Mouse (Mus musculus): ENCODE results near the gene Tln2. TPM values are rescaled to one million over a fixed set of nuclear protein-coding genes. Genes with fewer than 3 reads are reported as not detected.

Tln2 gene
- total and polyA plus RNA-seq, 2 experiments from 2014 or later = 59.3 to 71.1 TPM

DNA sequence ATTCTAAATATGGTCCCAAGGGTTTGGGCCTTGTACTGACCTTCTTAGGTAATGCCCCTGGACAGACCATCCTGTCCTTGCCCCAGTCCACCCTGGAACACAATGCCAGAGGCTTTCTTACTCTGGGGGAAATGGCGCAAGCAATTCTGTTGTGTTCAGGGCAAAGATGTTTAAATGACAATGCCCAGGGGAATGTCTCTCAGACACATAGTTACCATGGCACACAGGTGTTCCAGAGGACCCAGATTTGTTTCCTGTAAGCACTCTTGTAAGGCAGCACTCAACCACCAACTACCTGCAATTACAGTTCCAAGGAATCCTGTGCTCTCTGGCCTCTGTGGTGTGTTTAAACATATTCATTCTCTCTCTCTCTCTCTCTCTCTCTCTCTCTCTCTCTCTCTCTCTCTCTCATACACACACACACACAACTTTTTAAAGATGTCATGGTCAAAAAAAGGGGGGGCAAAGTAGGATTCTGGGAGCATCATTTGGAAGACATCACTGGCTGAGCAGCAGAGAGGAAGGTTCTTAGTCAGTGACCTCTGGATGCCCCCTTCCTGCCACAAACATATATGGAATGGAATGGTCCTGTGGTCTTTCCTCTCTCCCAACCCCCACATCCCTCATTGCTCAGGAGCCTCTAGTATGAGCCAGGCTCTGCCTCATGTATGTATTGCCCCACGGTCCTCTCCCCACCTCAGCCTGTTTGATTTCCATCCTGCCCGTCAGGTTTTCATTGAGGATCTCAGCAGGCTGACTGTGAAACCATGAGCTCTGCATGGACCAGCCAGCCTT is 345.1 kb downstream of the Tln2 start:
- no peaks in the 10 kb centered on the region for H3K27me3 ChIP-seq (ENCODE audit: insufficient read depth, low read length)
- H3K4me3 ChIP-seq (ENCODE audit: low read length) = no peak overlapping the region
- WGBS = 77% methylated on average over 3 of the region's 3 CpGs
- ATAC-seq = no peak
- DNase-seq (ENCODE audit: low spot score) = no peak
- H3K4me1 ChIP-seq (ENCODE audit: insufficient read depth, low read length) = no peaks in the 10 kb centered on the region
- no peak for TF ChIP-seq CTCF (IDR thresholded peaks at IDR 0.05; ENCODE audit: low read depth)
- no peaks in the 10 kb centered on the region for H3K36me3 ChIP-seq (ENCODE audit: insufficient read depth, low read length)
- no peaks in the 10 kb centered on the region for H3K9me3 ChIP-seq (ENCODE audit: low read length)
- H3K4me2 ChIP-seq (ENCODE audit: low read depth, low read length) = no peak overlapping the region
- no peak overlapping the region for H3K27ac ChIP-seq
- no peak overlapping the region for H3K9ac ChIP-seq (replicated peaks; ENCODE audit: low read length)

DNA sequence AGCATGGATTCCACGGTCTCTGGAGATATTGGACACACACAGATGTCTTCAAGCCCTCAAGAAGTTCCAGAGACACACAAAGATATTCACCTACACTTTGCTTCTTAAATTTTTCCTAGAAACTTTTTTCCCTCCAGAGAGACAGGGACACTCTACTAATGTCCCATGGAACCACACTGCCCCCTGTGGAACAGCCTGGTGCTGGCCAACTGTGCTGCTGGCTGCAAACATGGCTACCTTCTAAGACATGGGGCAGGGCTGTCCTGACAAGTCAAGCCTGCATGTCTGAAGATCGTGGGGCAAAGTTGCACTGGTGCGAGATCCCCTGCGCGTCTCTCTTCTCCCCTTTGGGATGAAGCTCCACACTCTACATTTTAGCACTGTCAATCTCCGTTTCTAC is 346.2 kb downstream of the Tln2 start:
- ATAC-seq = no peak
- no peak overlapping the region for H3K4me3 ChIP-seq (ENCODE audit: low read length)
- no peaks in the 10 kb centered on the region for H3K36me3 ChIP-seq (ENCODE audit: insufficient read depth, low read length)
- TF ChIP-seq CTCF (IDR thresholded peaks at IDR 0.05; ENCODE audit: low read depth) = peak; percentile 79
- no peaks in the 10 kb centered on the region for H3K4me1 ChIP-seq (ENCODE audit: insufficient read depth, low read length)
- no peak overlapping the region for H3K4me2 ChIP-seq (ENCODE audit: low read depth, low read length)
- H3K9me3 ChIP-seq (ENCODE audit: low read length) = no peaks in the 10 kb centered on the region
- no peak overlapping the region for H3K27ac ChIP-seq
- H3K27me3 ChIP-seq (ENCODE audit: insufficient read depth, low read length) = no peaks in the 10 kb centered on the region
- no peak overlapping the region for H3K9ac ChIP-seq (replicated peaks; ENCODE audit: low read length)
- 74% methylated on average over 6 of the region's 6 CpGs for WGBS
- peak; percentile 74 for DNase-seq (ENCODE audit: low spot score)

DNA sequence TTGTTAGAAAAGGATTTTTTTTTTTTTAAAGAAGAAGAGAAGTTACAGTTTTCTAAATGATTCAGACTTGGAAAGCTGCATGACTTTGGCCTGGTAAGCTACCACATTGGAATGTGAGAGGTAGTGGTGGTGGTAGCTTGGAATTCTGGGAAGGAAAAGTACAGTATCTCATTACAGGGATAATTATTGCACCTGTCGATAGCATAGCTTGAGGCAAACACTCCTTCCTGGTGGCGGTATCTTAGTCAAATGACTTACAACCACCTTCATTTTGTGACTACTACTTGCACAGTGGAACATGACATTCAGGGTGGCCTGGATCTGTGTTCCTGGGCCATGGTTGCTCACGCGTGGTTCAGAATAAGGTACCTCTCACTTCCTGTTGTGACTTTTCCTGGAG is 348.3 kb downstream of the Tln2 start:
- Histone ChIP-seq H3K36me3 (ENCODE audit: insufficient read depth, low read length) (no peaks in the 10 kb centered on the region), H3K4me1 (ENCODE audit: insufficient read depth, low read length) (no peaks in the 10 kb centered on the region), H3K27ac (no peak overlapping the region), H3K9ac (replicated peaks; ENCODE audit: low read length) (no peak overlapping the region), H3K4me2 (ENCODE audit: low read depth, low read length) (no peak overlapping the region), H3K9me3 (ENCODE audit: low read length) (no peaks in the 10 kb centered on the region), H3K27me3 (ENCODE audit: insufficient read depth, low read length) (no peaks in the 10 kb centered on the region), H3K4me3 (ENCODE audit: low read length) (no peak overlapping the region)
- 94% methylated on average over 4 of the region's 4 CpGs for WGBS
- ATAC-seq = no peak
- no peak for TF ChIP-seq CTCF (IDR thresholded peaks at IDR 0.05; ENCODE audit: low read depth)
- DNase-seq (ENCODE audit: low spot score) = no peak

DNA sequence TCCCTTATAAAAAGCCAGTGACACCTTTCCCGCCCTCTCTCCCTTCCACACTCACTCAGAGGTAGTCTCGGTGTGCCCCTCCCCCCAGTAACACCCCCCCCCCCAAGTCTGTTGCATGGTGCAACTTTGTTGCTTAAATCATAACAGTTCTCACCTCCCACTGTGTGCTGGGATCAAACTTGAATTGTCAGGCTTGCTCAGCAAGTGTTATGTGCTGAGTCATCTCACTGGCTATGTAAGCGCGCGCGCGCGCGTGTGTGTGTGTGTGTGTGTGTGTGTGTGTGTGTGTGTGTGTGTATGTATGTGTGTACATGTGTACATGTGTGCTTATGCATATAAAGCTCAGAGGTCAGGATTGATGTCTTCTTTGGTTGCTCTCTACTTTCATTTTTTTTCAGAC is 350.1 kb downstream of the Tln2 start:
- Histone ChIP-seq H3K4me2 (ENCODE audit: low read depth, low read length) (no peak overlapping the region), H3K9ac (replicated peaks; ENCODE audit: low read length) (no peak overlapping the region), H3K4me3 (ENCODE audit: low read length) (no peak overlapping the region), H3K9me3 (ENCODE audit: low read length) (no peaks in the 10 kb centered on the region), H3K27me3 (ENCODE audit: insufficient read depth, low read length) (no peaks in the 10 kb centered on the region), H3K36me3 (ENCODE audit: insufficient read depth, low read length) (no peaks in the 10 kb centered on the region), H3K4me1 (ENCODE audit: insufficient read depth, low read length) (no peaks in the 10 kb centered on the region), H3K27ac (no peak overlapping the region)
- 95% methylated on average over 9 of the region's 9 CpGs for WGBS
- TF ChIP-seq CTCF (IDR thresholded peaks at IDR 0.05; ENCODE audit: low read depth) = no peak
- DNase-seq (ENCODE audit: low spot score) (no peak), ATAC-seq (no peak)

DNA sequence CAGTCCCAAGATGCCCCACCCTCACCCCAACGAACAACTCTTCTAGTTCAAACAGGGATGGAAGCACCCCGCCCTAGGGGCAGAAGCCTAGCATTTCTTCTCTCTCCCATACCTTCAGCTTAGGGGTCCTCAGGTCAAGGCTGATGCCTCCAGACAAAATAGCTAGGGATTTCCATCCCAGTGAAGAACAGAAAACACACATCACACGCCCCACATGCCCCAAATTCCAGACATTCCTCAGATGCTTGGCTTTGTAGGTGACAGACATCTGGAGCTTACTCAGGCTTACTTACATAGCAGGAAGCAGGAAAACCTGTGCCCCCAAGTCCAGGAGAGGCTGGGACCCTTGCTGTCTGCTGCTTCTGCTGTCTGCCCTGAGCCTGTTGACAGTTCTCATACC is 351.1 kb downstream of the Tln2 start:
- Histone ChIP-seq H3K4me2 (ENCODE audit: low read depth, low read length) (no peak overlapping the region), H3K4me3 (ENCODE audit: low read length) (no peak overlapping the region), H3K36me3 (ENCODE audit: insufficient read depth, low read length) (no peaks in the 10 kb centered on the region), H3K27me3 (ENCODE audit: insufficient read depth, low read length) (no peaks in the 10 kb centered on the region), H3K9me3 (ENCODE audit: low read length) (no peaks in the 10 kb centered on the region), H3K27ac (no peak overlapping the region), H3K4me1 (ENCODE audit: insufficient read depth, low read length) (no peaks in the 10 kb centered on the region), H3K9ac (replicated peaks; ENCODE audit: low read length) (no peak overlapping the region)
- DNase-seq (ENCODE audit: low spot score) (no peak), ATAC-seq (no peak)
- no peak for TF ChIP-seq CTCF (IDR thresholded peaks at IDR 0.05; ENCODE audit: low read depth)
- WGBS = 22% methylated on average over 3 of the region's 3 CpGs

DNA sequence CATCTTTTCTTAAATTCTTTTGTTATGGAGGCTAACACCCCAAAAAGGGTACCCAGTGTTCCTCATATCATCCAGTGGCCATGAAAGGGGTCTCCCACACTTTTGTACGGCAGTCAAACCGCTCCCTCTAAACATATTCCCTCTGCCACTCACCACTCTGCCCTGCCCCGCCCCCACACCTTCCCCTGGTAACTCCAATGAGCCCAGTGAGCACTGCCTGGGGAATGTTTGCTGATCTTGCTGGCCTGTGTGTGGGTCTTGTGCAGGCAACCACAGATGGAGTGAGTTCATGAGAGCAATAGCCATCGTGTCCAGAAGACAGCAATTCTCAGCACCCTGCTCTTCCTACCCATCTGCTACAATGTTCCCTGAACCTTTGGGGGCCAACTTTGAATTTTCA is 354.3 kb downstream of the Tln2 start:
- ATAC-seq = no peak
- H3K27ac ChIP-seq = no peak overlapping the region
- 70% methylated on average over 4 of the region's 4 CpGs for WGBS
- DNase-seq (ENCODE audit: low spot score) = no peak
- TF ChIP-seq CTCF (IDR thresholded peaks at IDR 0.05; ENCODE audit: low read depth) = no peak
- H3K4me3 ChIP-seq (ENCODE audit: low read length) = no peak overlapping the region
- no peak overlapping the region for H3K4me2 ChIP-seq (ENCODE audit: low read depth, low read length)
- H3K36me3 ChIP-seq (ENCODE audit: insufficient read depth, low read length) = no peaks in the 10 kb centered on the region
- no peak overlapping the region for H3K9ac ChIP-seq (replicated peaks; ENCODE audit: low read length)
- no peaks in the 10 kb centered on the region for H3K27me3 ChIP-seq (ENCODE audit: insufficient read depth, low read length)
- no peaks in the 10 kb centered on the region for H3K9me3 ChIP-seq (ENCODE audit: low read length)
- no peaks in the 10 kb centered on the region for H3K4me1 ChIP-seq (ENCODE audit: insufficient read depth, low read length)

DNA sequence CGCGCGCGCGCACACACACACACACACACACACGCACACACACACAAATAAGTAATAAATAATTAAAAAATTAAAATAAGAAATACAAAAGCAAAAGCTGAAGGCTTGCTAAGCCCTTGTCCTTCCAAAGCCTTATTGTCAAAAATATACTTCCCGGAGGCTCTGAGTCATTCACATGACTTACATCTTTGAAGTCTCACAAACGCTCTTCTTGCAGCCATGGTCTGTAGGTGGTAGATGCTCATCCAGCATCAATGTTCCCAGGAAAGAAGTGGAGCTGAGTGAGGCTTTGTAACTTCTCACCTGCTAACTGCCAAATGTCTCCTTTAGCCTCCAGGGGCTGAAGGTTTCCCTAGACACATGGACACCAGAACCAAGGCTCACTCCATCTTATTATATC is 362.9 kb downstream of the Tln2 start:
- 96% methylated on average over 8 of the region's 8 CpGs for WGBS
- Histone ChIP-seq H3K36me3 (ENCODE audit: insufficient read depth, low read length) (no peaks in the 10 kb centered on the region), H3K27ac (no peak overlapping the region), H3K9me3 (ENCODE audit: low read length) (no peaks in the 10 kb centered on the region), H3K4me3 (ENCODE audit: low read length) (no peak overlapping the region), H3K4me1 (ENCODE audit: insufficient read depth, low read length) (no peaks in the 10 kb centered on the region), H3K27me3 (ENCODE audit: insufficient read depth, low read length) (no peaks in the 10 kb centered on the region), H3K9ac (replicated peaks; ENCODE audit: low read length) (no peak overlapping the region), H3K4me2 (ENCODE audit: low read depth, low read length) (no peak overlapping the region)
- TF ChIP-seq CTCF (IDR thresholded peaks at IDR 0.05; ENCODE audit: low read depth) = no peak
- DNase-seq (ENCODE audit: low spot score) = no peak
- ATAC-seq = no peak

All from hindbrain, postnatal 0 days (tissue).